Mouse (Mus musculus): ENCODE data around the gene Fam204a. TPM values are rescaled to one million over a fixed set of nuclear protein-coding genes. Genes with fewer than 3 reads are reported as not detected.

Fam204a gene
- total RNA-seq (2023), result 10 to 100 TPM; 22.6 to 23.7 TPM

DNA sequence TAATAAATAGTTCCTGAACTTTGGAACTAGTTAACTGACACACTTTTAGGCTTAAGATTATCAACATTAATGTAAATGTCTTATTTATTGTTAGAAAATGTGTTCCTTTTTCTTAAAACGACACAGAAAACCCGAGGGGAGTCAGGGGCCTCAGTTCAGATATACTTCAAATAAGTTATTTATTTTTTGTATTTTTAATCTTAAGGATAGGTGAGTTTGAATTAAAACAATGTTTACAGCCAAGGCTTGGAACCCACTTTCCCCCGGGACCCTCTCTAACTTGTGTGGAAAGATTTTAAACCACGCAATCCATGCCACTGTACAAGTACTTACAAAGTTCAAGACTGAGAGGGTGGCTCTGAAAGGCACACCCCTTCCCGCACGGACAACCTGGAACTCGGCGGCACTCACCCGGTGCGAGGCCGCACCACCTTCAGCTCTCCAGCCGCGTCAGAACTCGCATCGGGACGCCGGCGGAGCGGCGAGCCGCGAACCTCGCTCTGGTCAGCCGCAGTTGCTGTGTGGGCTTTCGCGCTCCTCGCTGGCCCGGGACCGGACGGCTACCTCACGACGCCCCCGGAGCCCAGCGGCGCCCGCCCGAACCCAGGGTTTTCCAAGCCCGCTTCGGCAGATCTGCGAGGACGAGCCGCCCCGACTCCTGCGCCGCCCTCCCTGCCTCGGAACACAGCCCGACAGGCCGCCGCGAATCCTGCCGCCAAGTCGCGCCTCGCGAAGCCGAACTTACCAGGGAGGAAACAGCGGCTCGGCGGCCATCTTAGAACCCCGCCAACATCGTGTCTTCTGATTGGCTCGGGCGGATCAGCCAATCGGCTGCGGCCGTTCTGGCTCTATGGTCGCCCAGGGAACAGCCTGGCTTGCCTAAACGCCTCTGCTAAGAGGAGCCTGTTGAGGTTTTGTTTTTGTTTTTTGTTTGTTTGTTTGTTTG is at the start of gene Fam204a:
Gene Fam204a (minus strand): TSS at position 803 of the 946 bp plus-strand sequence.

Other genes starting within 250 kb of the Fam204a start
- not detected for gene Prlhr, start 241.6 kb upstream of the Fam204a start, total RNA-seq (2023)

Data from monocyte, adult 59 days (primary cell).